Mouse (Mus musculus) kidney, adult 2 months (tissue): Measurements from ENCODE around the gene Cntnap2. TPM values are rescaled to one million over a fixed set of nuclear protein-coding genes. Genes with fewer than 3 reads are reported as not detected.
A peak's percentile ranks its signal among the peaks of the same experiment; 100 is the strongest.

Source experiments
- DNase-seq: peaks from one replicate; pipeline ENCODE4 v3.0.0; 2021
- H3K27ac ChIP-seq: fragments of 200-500 bp; 2 replicates; pipeline ENCODE4 v1.5.1; 2012; ENCODE audit warnings: low read depth, low read length, control low read depth, inconsistent platforms; ENCODE audit not compliant: insufficient read depth
- H3K27me3 ChIP-seq: fragments of 200-500 bp; replicated peaks from 2 replicates; pipeline ENCODE4 v1.6.1; 2012; ENCODE audit warnings: mild to moderate bottlenecking, moderate library complexity, low read length, inconsistent platforms; ENCODE audit not compliant: control insufficient read depth, insufficient read depth
- H3K36me3 ChIP-seq: fragments of 200-500 bp; 2 replicates; pipeline ENCODE4 v1.6.1; 2012; ENCODE audit warnings: mild to moderate bottlenecking, moderate library complexity, low read length, inconsistent platforms; ENCODE audit not compliant: control insufficient read depth, insufficient read depth
- H3K4me1 ChIP-seq: fragments of 200-500 bp; 2 replicates; pipeline ENCODE4 v1.6.1; 2011; ENCODE audit warnings: low read length; ENCODE audit not compliant: control insufficient read depth, insufficient read depth
- H3K4me3 ChIP-seq: fragments of 200-500 bp; 2 replicates; pipeline ENCODE4 v1.5.1; 2011; ENCODE audit warnings: mild to moderate bottlenecking, low read depth, low read length, control low read depth; ENCODE audit not compliant: insufficient read depth
- CTCF ChIP-seq: fragments of 200-500 bp; conservative IDR thresholded peaks from 2 replicates; pipeline ENCODE4 v1.5.1; 2011; ENCODE audit warnings: low read depth, mild to moderate bottlenecking, control low read depth, low read length, moderate library complexity, mixed read lengths; ENCODE audit not compliant: insufficient read depth, insufficient read length
- POLR2A ChIP-seq: fragments of 200-500 bp; IDR thresholded peaks from one replicate; pipeline ENCODE4 v1.6.1; 2011; ENCODE audit warnings: low read depth, low read length, control low read depth
- WGBS: fragments of 180-500 bp; shearing (Covaris S2); methylation state at CpG from one replicate; pipeline ENCODE4 v1.1.7; 2018; 5-methylcytosine and 5-hydroxymethylcytosine counted together
- polyA plus RNA-seq: library from polyadenylated mRNA; depleted of rRNA; stranded (reverse); fragments of >200 nt; gene quantifications from 2 replicates; pipeline ENCODE4 v1.2.3, GENCODE M21; 2012

Cntnap2 gene
- polyA plus RNA-seq, 1 experiment = 0.31 TPM

DNA sequence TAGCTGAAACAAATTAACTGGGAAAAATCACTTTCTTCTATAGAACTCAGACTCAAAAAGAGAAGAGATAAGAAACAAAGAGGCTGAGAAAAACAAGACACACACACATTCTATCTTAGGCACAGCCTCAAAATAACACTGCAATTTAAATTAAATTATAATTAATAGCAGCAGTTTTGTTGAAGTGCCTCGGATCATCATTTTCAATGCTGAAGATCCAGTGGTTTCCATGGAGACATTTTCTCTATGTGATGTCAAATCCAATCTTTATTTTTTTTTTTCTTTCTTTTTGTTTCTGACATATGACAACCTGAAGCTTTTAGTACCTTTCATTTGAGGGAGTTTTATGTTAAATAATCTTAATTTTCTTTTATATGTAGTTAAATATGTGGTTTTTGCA, 2228.6 kb downstream of the Cntnap2 start:
- Histone ChIP-seq H3K4me1 (no peaks in the 10 kb centered on the region), H3K27ac (no peak overlapping the region), H3K4me3 (no peak overlapping the region), H3K36me3 (no peaks in the 10 kb centered on the region), H3K27me3 (no peaks in the 10 kb centered on the region)
- TF ChIP-seq POLR2A (no peak), CTCF (no peak)
- DNase-seq = no peak
- 94% methylated on average over 1 of the region's 1 CpGs for WGBS

DNA sequence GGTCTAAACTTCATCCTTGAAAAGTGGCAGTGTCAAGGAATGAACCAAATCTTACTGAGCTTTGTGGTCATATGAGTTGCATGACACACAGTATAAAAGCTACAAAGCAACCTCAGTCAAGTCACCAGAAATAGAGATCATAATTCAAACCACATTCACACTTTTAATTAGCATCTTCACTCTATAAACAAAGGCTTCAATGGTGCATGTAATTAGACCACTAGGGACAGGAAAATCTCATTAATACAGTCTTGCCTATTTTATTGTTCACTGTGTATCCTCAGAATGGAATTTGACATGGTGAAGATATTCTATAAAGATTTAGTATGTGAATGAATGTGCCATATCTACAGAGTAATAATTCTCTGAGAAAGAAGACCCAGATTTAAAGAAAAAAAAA, 2232.8 kb downstream of the Cntnap2 start:
- Histone ChIP-seq H3K27me3 (no peaks in the 10 kb centered on the region), H3K4me3 (no peak overlapping the region), H3K36me3 (no peaks in the 10 kb centered on the region), H3K4me1 (no peaks in the 10 kb centered on the region), H3K27ac (no peak overlapping the region)
- no peak for DNase-seq
- TF ChIP-seq CTCF (no peak), POLR2A (no peak)

DNA sequence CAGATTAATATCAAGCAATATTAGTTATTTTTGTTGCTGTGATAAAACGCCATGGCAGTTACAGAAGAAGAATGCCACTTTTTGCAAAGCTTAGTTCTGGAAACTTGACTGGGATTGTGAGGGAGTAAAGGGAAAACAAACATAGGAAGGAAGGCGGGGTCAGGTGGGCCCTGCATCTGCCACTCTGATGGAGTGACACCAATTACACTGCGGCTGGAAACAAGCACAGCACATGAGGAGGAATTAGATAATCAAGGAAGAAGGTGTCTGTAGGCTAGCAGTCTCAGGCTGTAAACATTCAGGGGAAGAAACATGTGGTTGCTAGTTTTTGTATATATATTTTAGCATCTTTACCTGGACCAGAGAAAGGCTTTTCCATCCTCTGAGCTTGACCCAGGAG, 2233.3 kb downstream of the Cntnap2 start:
- WGBS = 51% methylated on average over 3 of the region's 3 CpGs
- H3K4me3 ChIP-seq = no peak overlapping the region
- H3K36me3 ChIP-seq = no peaks in the 10 kb centered on the region
- DNase-seq = no peak
- H3K27me3 ChIP-seq = no peaks in the 10 kb centered on the region
- no peaks in the 10 kb centered on the region for H3K4me1 ChIP-seq
- TF ChIP-seq POLR2A (no peak), CTCF (no peak)
- H3K27ac ChIP-seq = no peak overlapping the region

DNA sequence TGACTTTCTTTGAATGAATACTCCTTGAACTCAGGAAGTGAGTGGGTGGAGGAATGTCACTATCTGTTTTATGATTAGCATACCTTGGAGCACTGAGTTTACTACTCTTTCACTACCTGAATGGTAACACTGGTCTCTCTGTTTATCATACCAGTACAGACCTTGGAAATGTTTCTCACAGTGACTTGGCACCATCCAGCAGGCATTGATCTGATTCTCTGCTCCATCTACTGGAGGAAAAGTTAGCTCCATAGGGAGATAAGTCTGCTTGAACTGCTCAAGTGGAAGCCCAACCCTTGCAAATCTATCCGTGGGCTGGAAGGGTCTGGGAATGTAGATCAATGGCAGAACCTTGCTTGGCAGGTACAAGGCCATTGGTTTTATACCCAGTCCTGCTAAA, 2235.3 kb downstream of the Cntnap2 start:
- no peaks in the 10 kb centered on the region for H3K36me3 ChIP-seq
- no peak for TF ChIP-seq CTCF
- no peak for TF ChIP-seq POLR2A
- 28% methylated on average over 1 of the region's 1 CpGs for WGBS
- DNase-seq = no peak
- no peaks in the 10 kb centered on the region for H3K27me3 ChIP-seq
- no peaks in the 10 kb centered on the region for H3K4me1 ChIP-seq
- no peak overlapping the region for H3K27ac ChIP-seq
- no peak overlapping the region for H3K4me3 ChIP-seq

DNA sequence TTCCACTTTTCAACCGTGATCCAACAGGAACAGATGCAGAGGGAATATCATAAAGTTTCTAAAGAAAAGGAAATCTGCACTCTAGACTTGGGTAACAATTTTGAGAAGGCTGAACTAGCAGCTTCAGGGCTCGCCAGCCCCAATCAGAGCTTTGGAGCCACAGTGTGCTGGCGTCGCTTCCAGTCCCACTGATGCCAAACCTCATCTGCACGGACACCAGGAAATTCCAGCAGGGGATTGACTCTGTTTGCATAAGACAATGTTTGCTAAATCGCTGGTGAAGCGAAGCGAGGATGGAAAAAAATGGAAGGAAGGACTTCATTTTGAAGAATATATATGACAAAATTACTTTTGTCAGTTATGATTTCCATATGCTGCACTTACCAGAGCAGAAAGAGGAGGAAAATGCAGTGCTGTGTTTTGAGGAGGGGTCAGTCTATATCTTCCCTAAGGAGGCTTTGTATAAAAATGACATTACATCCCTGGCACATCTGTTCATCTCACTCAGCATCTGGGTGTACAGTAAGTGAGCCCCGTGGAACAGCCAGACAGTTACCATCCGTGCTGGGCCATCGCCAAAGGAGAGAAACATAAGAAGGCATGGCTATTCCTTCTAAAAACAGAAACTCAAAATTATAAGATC, 2245.8 kb downstream of the Cntnap2 start:
- H3K27me3 ChIP-seq = no peaks in the 10 kb centered on the region
- H3K4me1 ChIP-seq = no peaks in the 10 kb centered on the region
- WGBS = 78% methylated on average over 11 of the region's 11 CpGs
- no peak for TF ChIP-seq CTCF
- TF ChIP-seq POLR2A = no peak
- no peak for DNase-seq
- no peak overlapping the region for H3K4me3 ChIP-seq
- H3K27ac ChIP-seq = no peak overlapping the region
- H3K36me3 ChIP-seq = no peaks in the 10 kb centered on the region

DNA sequence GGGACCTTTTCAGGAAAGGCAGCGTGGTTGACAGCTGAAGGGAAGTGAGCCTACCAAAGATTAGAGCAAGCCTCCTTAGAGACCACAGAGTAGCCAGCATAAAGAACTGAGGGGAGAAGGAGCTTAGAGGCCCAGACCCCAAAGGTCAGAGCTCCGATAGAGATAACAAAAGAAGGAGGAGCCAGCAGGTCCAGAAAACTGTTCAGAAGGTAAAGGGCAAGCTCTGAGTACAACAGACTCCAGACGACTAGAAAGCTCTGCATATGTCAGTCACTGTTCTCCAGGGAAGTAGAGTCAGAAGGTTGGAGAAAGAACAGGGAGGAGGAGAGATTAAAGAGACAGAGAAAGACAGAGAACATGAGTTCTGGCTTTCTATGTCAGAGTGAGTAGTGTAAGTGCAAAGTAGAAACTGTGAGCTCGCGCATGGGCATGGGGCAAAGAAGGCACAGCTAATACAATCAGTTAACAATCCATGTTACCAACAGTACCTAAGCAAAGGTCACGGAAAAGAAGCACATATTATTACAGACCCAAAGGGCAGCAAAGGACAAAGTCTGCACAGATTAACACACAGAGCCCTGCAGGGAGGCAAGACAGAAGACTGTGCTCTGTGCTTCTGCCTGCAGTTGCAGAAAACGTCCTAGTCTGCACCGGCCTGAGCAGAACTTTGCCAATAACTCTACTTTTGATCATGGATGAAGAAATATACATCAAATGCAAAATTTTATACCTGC, 2247.1 kb downstream of the Cntnap2 start:
- WGBS = 62% methylated on average over 8 of the region's 8 CpGs
- Histone ChIP-seq H3K4me3 (no peak overlapping the region), H3K27me3 (no peaks in the 10 kb centered on the region), H3K4me1 (no peaks in the 10 kb centered on the region), H3K27ac (no peak overlapping the region), H3K36me3 (no peaks in the 10 kb centered on the region)
- no peak for TF ChIP-seq CTCF
- peak; percentile 19 for DNase-seq

DNA sequence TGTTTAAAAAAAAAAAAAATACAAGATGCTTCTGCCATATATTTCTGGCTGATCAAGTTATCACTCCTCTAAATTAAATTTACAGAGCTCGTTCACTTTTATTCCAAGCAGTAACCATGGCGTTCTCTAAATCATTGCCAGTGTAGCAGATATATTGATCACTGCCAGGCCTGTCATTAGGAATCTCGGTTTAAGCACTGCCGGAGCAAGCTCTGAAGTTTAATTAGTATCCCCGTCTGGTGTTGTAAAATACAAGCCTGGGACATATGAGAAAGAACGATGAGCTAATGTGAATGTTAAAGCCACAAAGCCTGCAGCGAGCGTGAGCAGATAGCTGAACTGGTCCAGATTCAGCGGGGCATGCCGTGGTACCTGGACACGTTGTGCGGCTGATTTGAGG, 2247.8 kb downstream of the Cntnap2 start:
- H3K27ac ChIP-seq = no peak overlapping the region
- WGBS = 73% methylated on average over 12 of the region's 12 CpGs

More for the DNA sequence above, 2247.8 kb downstream of the Cntnap2 start:
- TF ChIP-seq POLR2A = no peak
- TF ChIP-seq CTCF = no peak
- Histone ChIP-seq H3K36me3 (no peaks in the 10 kb centered on the region), H3K4me1 (no peaks in the 10 kb centered on the region), H3K27me3 (no peaks in the 10 kb centered on the region), H3K4me3 (no peak overlapping the region)
- no peak for DNase-seq
